Mouse (Mus musculus) activated CD4-positive, CD25-positive, alpha-beta regulatory T cell, adult 4 months (primary cell): ENCODE measurements around the gene Ankrd49. TPM values are rescaled to one million over a fixed set of nuclear protein-coding genes. Genes with fewer than 3 reads are reported as not detected.

Experiments used
- ATAC-seq: one replicate; pipeline ENCODE4 v1.8.0; 2017
- polyA plus RNA-seq, 2 experiments: library from polyadenylated mRNA; unstranded; fragments of 100-300 nt; shearing (Covaris generic); gene quantifications; one replicate each; pipeline ENCODE4 v1.2.1; 2017

The Ankrd49 gene
- 10 to 100 TPM; 25.5 to 30.9 TPM for polyA plus RNA-seq

- peak; percentile 99 for ATAC-seq
These were observed at the start of gene Ankrd49, which contains the start of gene Mre11a for GRCm38 (mm10) chr9:14784039-14785002. TSS of gene Ankrd49 (minus strand) at chr9:14784856. TSS of gene Mre11a (plus strand) at chr9:14784654.

- ATAC-seq: no peak
These were observed 47.4 kb upstream of the Ankrd49 start for GRCm38 (mm10) chr9:14832046-14832445.

- ATAC-seq: no peak
These were observed 43.2 kb upstream of the Ankrd49 start for GRCm38 (mm10) chr9:14827875-14828274.

GRCm38 (mm10) chr9:14824840-14825239 is 40.2 kb upstream of the Ankrd49 start:
- ATAC-seq: no peak

- no peak for ATAC-seq
These were observed 36.7 kb upstream of the Ankrd49 start for GRCm38 (mm10) chr9:14821396-14821795.

- ATAC-seq: no peak
These were observed 25.5 kb upstream of the Ankrd49 start for GRCm38 (mm10) chr9:14810111-14810510.

GRCm38 (mm10) chr9:14806786-14807185 is 22.1 kb upstream of the Ankrd49 start:
- no peak for ATAC-seq

- ATAC-seq: no peak
These were observed 21.1 kb upstream of the Ankrd49 start for GRCm38 (mm10) chr9:14805714-14806113.

- ATAC-seq: no peak
These were observed 2.7 kb upstream of the Ankrd49 start for GRCm38 (mm10) chr9:14787356-14787755.

- ATAC-seq: no peak
These were observed 6.3 kb downstream of the Ankrd49 start for GRCm38 (mm10) chr9:14778341-14778740.

- ATAC-seq: peak; percentile 32
These were observed 10.8 kb downstream of the Ankrd49 start for GRCm38 (mm10) chr9:14773813-14774212.

GRCm38 (mm10) chr9:14772074-14772473 is 12.6 kb downstream of the Ankrd49 start:
- no peak for ATAC-seq

- no peak for ATAC-seq
These were observed 13.7 kb downstream of the Ankrd49 start, which contains the start of gene 1700012B09Rik for GRCm38 (mm10) chr9:14770803-14771471. TSS of gene 1700012B09Rik (minus strand) at chr9:14771030.

- no peak for ATAC-seq
These were observed 14.8 kb downstream of the Ankrd49 start for GRCm38 (mm10) chr9:14769811-14770210.

- no peak for ATAC-seq
These were observed 19.9 kb downstream of the Ankrd49 start for GRCm38 (mm10) chr9:14764765-14765164.

- ATAC-seq: no peak
These were observed 25.4 kb downstream of the Ankrd49 start for GRCm38 (mm10) chr9:14759261-14759660.

GRCm38 (mm10) chr9:14758590-14758989 is 26.1 kb downstream of the Ankrd49 start:
- ATAC-seq: no peak

GRCm38 (mm10) chr9:14754469-14754868 is 30.2 kb downstream of the Ankrd49 start:
- ATAC-seq: no peak

- ATAC-seq: no peak
These were observed 30.7 kb downstream of the Ankrd49 start for GRCm38 (mm10) chr9:14753947-14754346.

- no peak for ATAC-seq
These were observed 32.6 kb downstream of the Ankrd49 start, which contains the start of gene Fut4 for GRCm38 (mm10) chr9:14752001-14752522. TSS of gene Fut4 (minus strand) at chr9:14752393.

- no peak for ATAC-seq
These were observed 33.1 kb downstream of the Ankrd49 start for GRCm38 (mm10) chr9:14751503-14752000.

GRCm38 (mm10) chr9:14750901-14751502 is 33.7 kb downstream of the Ankrd49 start:
- ATAC-seq: no peak
